Mouse (Mus musculus): Measurements from ENCODE around the gene Eml1. TPM values are rescaled to one million over a fixed set of nuclear protein-coding genes. Genes with fewer than 3 reads are reported as not detected.

Gene Eml1
- polyA plus RNA-seq, 1 experiment from 2014 or later, result 91.3 TPM

DNA sequence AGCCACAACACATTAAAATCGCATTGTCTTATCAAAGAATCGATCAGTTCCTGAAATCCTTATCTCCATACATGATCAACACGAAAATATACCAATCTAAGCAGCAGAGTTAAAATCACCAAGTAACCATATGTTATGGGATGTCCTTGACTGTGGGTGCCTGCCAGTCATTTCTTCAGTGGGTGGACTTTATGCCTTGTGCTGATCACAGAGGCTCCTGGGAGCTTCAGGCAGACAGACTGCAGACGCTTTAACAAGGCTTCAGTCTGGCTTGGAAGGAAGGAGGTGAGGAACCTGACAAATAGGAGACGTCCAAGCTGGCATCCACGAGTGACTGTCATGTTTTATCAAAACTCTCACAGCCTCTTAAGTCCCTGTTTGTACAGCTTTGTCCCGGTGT lies 139.8 kb downstream of the Eml1 start:
- H3K9ac ChIP-seq (ENCODE audit: low read depth, low read length), result no peak overlapping the region
- ATAC-seq (ENCODE audit: low FRiP score) (no peak), DNase-seq (ENCODE audit: low spot score) (no peak)
- no peaks in the 10 kb centered on the region for H3K4me1 ChIP-seq (replicated peaks; ENCODE audit: control insufficient read depth, insufficient read depth, low read length)
- H3K4me2 ChIP-seq (replicated peaks; ENCODE audit: low read depth, low read length), result no peak overlapping the region
- no peaks in the 10 kb centered on the region for H3K27me3 ChIP-seq (ENCODE audit: control insufficient read depth, insufficient read depth, low read length)
- H3K27ac ChIP-seq (ENCODE audit: low read depth, low read length), result no peak overlapping the region
- H3K4me3 ChIP-seq (ENCODE audit: low read depth, low read length), result no peak overlapping the region
- H3K36me3 ChIP-seq (ENCODE audit: control insufficient read depth, insufficient read depth, low read length), result 0 out of 2 replicates have a peak, but pooled peaks cover 2% of the 10 kb centered on the region
- WGBS, result 77% methylated on average over 7 of the region's 7 CpGs
- H3K9me3 ChIP-seq (ENCODE audit: control insufficient read depth, low read length), result no peaks in the 10 kb centered on the region

GRCm38 (mm10) chr12:108511009-108511408 lies 140.3 kb downstream of the Eml1 start:
- Histone ChIP-seq H3K27me3 (ENCODE audit: control insufficient read depth, insufficient read depth, low read length) (no peaks in the 10 kb centered on the region), H3K9ac (ENCODE audit: low read depth, low read length) (no peak overlapping the region), H3K4me3 (ENCODE audit: low read depth, low read length) (no peak overlapping the region), H3K4me1 (replicated peaks; ENCODE audit: control insufficient read depth, insufficient read depth, low read length) (no peaks in the 10 kb centered on the region), H3K9me3 (ENCODE audit: control insufficient read depth, low read length) (no peaks in the 10 kb centered on the region), H3K4me2 (replicated peaks; ENCODE audit: low read depth, low read length) (no peak overlapping the region), H3K27ac (ENCODE audit: low read depth, low read length) (no peak overlapping the region), H3K36me3 (ENCODE audit: control insufficient read depth, insufficient read depth, low read length) (0 out of 2 replicates have a peak, but pooled peaks cover 2% of the 10 kb centered on the region)
- WGBS, result 14% methylated on average over 3 of the region's 3 CpGs
- peak; percentile 75 for DNase-seq (ENCODE audit: low spot score)
- ATAC-seq (ENCODE audit: low FRiP score), result no peak

- Histone ChIP-seq H3K4me3 (ENCODE audit: low read depth, low read length) (no peak overlapping the region), H3K4me2 (replicated peaks; ENCODE audit: low read depth, low read length) (no peak overlapping the region), H3K4me1 (replicated peaks; ENCODE audit: control insufficient read depth, insufficient read depth, low read length) (no peaks in the 10 kb centered on the region), H3K36me3 (ENCODE audit: control insufficient read depth, insufficient read depth, low read length) (0 out of 2 replicates have a peak, but pooled peaks cover 5% of the 10 kb centered on the region), H3K27me3 (ENCODE audit: control insufficient read depth, insufficient read depth, low read length) (no peaks in the 10 kb centered on the region), H3K9me3 (ENCODE audit: control insufficient read depth, low read length) (no peaks in the 10 kb centered on the region), H3K27ac (ENCODE audit: low read depth, low read length) (no peak overlapping the region), H3K9ac (ENCODE audit: low read depth, low read length) (no peak overlapping the region)
- no peak for DNase-seq (ENCODE audit: low spot score)
- no peak for ATAC-seq (ENCODE audit: low FRiP score)
- WGBS, result 95% methylated on average over 12 of the region's 12 CpGs
These were observed 144.7 kb downstream of the Eml1 start for GRCm38 (mm10) chr12:108515464-108515863.

DNA sequence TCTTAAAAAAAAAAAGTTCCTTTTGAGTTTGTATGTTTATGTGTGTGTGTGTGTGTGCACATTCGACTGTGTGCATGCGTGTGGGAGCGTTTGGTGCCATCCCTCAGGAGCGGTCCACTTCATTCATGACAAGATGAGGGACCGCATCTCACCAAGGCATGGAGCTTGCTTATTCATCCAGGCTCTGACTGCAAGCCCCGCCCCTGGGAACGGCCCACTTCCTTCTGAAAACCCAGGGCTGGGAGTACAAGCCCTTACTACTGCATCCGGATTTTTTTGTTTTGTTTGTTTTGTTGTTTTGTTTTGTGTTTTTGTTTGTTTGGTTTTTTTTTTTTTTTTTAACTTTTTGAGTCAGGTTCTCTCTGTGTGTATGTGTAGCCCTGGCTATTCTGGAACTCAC lies 148.6 kb downstream of the Eml1 start:
- Histone ChIP-seq H3K27me3 (ENCODE audit: control insufficient read depth, insufficient read depth, low read length) (no peaks in the 10 kb centered on the region), H3K4me3 (ENCODE audit: low read depth, low read length) (no peak overlapping the region), H3K36me3 (ENCODE audit: control insufficient read depth, insufficient read depth, low read length) (0 out of 2 replicates have a peak, but pooled peaks cover 6% of the 10 kb centered on the region), H3K4me1 (replicated peaks; ENCODE audit: control insufficient read depth, insufficient read depth, low read length) (no peaks in the 10 kb centered on the region), H3K4me2 (replicated peaks; ENCODE audit: low read depth, low read length) (no peak overlapping the region), H3K9me3 (ENCODE audit: control insufficient read depth, low read length) (no peaks in the 10 kb centered on the region), H3K9ac (ENCODE audit: low read depth, low read length) (no peak overlapping the region), H3K27ac (ENCODE audit: low read depth, low read length) (no peak overlapping the region)
- ATAC-seq (ENCODE audit: low FRiP score) (no peak), DNase-seq (ENCODE audit: low spot score) (no peak)
- 76% methylated on average over 8 of the region's 8 CpGs for WGBS

DNA sequence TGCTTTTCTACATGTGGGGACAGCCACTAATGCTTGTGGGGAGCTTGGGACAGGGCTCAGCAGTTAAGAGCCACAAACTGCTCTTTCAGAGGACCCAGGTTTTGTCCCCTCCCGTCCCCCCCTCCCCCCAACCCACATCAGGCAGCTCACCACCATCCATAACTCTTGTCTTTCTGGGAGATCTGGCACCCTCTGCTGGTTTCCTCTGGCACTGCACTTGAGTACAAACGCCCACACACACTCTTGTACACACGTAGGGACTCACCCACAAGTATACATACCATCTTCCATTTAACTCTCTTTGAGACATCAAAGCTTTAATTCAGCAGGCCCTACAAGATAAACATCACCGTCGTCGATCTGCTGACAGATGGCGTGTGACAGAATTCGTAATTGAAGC lies 158.5 kb downstream of the Eml1 start:
- no peak overlapping the region for H3K27ac ChIP-seq (ENCODE audit: low read depth, low read length)
- H3K9me3 ChIP-seq (ENCODE audit: control insufficient read depth, low read length), result no peaks in the 10 kb centered on the region
- H3K27me3 ChIP-seq (ENCODE audit: control insufficient read depth, insufficient read depth, low read length), result no peaks in the 10 kb centered on the region
- H3K4me2 ChIP-seq (replicated peaks; ENCODE audit: low read depth, low read length), result no peak overlapping the region
- H3K4me1 ChIP-seq (replicated peaks; ENCODE audit: control insufficient read depth, insufficient read depth, low read length), result no peaks in the 10 kb centered on the region
- WGBS, result 58% methylated on average over 8 of the region's 8 CpGs
- peaks cover 3% of the 10 kb centered on the region; the same call in 1 of the 2 replicates for H3K36me3 ChIP-seq (ENCODE audit: control insufficient read depth, insufficient read depth, low read length)
- H3K4me3 ChIP-seq (ENCODE audit: low read depth, low read length), result no peak overlapping the region
- ATAC-seq (ENCODE audit: low FRiP score) (no peak), DNase-seq (ENCODE audit: low spot score) (peak; percentile 83)
- H3K9ac ChIP-seq (ENCODE audit: low read depth, low read length), result no peak overlapping the region

- Histone ChIP-seq H3K36me3 (ENCODE audit: control insufficient read depth, insufficient read depth, low read length) (peaks cover 3% of the 10 kb centered on the region; the same call in 1 of the 2 replicates), H3K9me3 (ENCODE audit: control insufficient read depth, low read length) (no peaks in the 10 kb centered on the region), H3K27me3 (ENCODE audit: control insufficient read depth, insufficient read depth, low read length) (no peaks in the 10 kb centered on the region), H3K27ac (ENCODE audit: low read depth, low read length) (no peak overlapping the region), H3K4me1 (replicated peaks; ENCODE audit: control insufficient read depth, insufficient read depth, low read length) (no peaks in the 10 kb centered on the region), H3K9ac (ENCODE audit: low read depth, low read length) (no peak overlapping the region), H3K4me2 (replicated peaks; ENCODE audit: low read depth, low read length) (no peak overlapping the region), H3K4me3 (ENCODE audit: low read depth, low read length) (no peak overlapping the region)
- no peak for DNase-seq (ENCODE audit: low spot score)
- WGBS, result 93% methylated on average over 11 of the region's 11 CpGs
- ATAC-seq (ENCODE audit: low FRiP score), result no peak
These were observed 163.7 kb downstream of the Eml1 start for GRCm38 (mm10) chr12:108534484-108534883.

- no peak for ATAC-seq (ENCODE audit: low FRiP score)
- Histone ChIP-seq H3K4me3 (ENCODE audit: low read depth, low read length) (no peak overlapping the region), H3K36me3 (ENCODE audit: control insufficient read depth, insufficient read depth, low read length) (peaks cover 3% of the 10 kb centered on the region; the same call in 1 of the 2 replicates), H3K27ac (ENCODE audit: low read depth, low read length) (no peak overlapping the region), H3K9me3 (ENCODE audit: control insufficient read depth, low read length) (no peaks in the 10 kb centered on the region), H3K4me2 (replicated peaks; ENCODE audit: low read depth, low read length) (no peak overlapping the region), H3K27me3 (ENCODE audit: control insufficient read depth, insufficient read depth, low read length) (no peaks in the 10 kb centered on the region), H3K9ac (ENCODE audit: low read depth, low read length) (no peak overlapping the region), H3K4me1 (replicated peaks; ENCODE audit: control insufficient read depth, insufficient read depth, low read length) (no peaks in the 10 kb centered on the region)
- DNase-seq (ENCODE audit: low spot score), result peak; percentile 49
- 72% methylated on average over 10 of the region's 10 CpGs for WGBS
These were observed 165.7 kb downstream of the Eml1 start for GRCm38 (mm10) chr12:108536461-108536860.

DNA sequence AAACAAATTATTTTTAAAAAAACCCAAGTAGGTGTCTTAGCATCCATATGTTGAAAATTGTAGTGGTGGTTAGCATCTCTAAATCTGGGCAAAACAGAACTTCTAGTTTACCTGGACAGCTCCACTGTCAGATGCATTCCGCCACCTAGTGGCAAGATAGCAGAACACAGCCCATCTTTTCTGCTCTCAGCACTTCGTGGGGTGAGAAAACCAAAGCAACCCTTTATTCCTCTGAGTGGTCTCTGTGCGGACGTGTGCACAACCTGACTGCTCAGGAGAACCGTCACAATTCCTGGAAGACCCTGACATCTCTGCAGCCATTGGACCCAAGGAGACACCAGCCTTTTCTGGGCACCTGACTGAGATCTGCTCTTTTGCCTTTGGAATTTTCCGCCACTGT lies 170.3 kb downstream of the Eml1 start:
- H3K4me1 ChIP-seq (replicated peaks; ENCODE audit: control insufficient read depth, insufficient read depth, low read length), result no peaks in the 10 kb centered on the region
- H3K9me3 ChIP-seq (ENCODE audit: control insufficient read depth, low read length), result no peaks in the 10 kb centered on the region
- no peak overlapping the region for H3K9ac ChIP-seq (ENCODE audit: low read depth, low read length)
- no peak overlapping the region for H3K4me3 ChIP-seq (ENCODE audit: low read depth, low read length)
- no peaks in the 10 kb centered on the region for H3K36me3 ChIP-seq (ENCODE audit: control insufficient read depth, insufficient read depth, low read length)
- H3K4me2 ChIP-seq (replicated peaks; ENCODE audit: low read depth, low read length), result no peak overlapping the region
- DNase-seq (ENCODE audit: low spot score) (peak; percentile 75), ATAC-seq (ENCODE audit: low FRiP score) (peak; percentile 40)
- WGBS, result 31% methylated on average over 6 of the region's 6 CpGs
- no peaks in the 10 kb centered on the region for H3K27me3 ChIP-seq (ENCODE audit: control insufficient read depth, insufficient read depth, low read length)
- H3K27ac ChIP-seq (ENCODE audit: low read depth, low read length), result no peak overlapping the region

- Histone ChIP-seq H3K9ac (ENCODE audit: low read depth, low read length) (no peak overlapping the region), H3K9me3 (ENCODE audit: control insufficient read depth, low read length) (no peaks in the 10 kb centered on the region), H3K27ac (ENCODE audit: low read depth, low read length) (peak overlapping the region; percentile 67; the same call in 1 of the 2 replicates), H3K36me3 (ENCODE audit: control insufficient read depth, insufficient read depth, low read length) (no peaks in the 10 kb centered on the region), H3K4me2 (replicated peaks; ENCODE audit: low read depth, low read length) (no peak overlapping the region), H3K4me3 (ENCODE audit: low read depth, low read length) (no peak overlapping the region), H3K27me3 (ENCODE audit: control insufficient read depth, insufficient read depth, low read length) (no peaks in the 10 kb centered on the region), H3K4me1 (replicated peaks; ENCODE audit: control insufficient read depth, insufficient read depth, low read length) (peaks cover 3% of the 10 kb centered on the region)
- ATAC-seq (ENCODE audit: low FRiP score) (peak; percentile 68; the same call in 1 of the 2 replicates), DNase-seq (ENCODE audit: low spot score) (peak; percentile 39)
- WGBS, result 17% methylated on average over 10 of the region's 10 CpGs
These were observed 175.9 kb downstream of the Eml1 start for GRCm38 (mm10) chr12:108546508-108547153.
